8 mouse cellular contexts compared by ENCODE assay signal in the genomic region with DNA sequence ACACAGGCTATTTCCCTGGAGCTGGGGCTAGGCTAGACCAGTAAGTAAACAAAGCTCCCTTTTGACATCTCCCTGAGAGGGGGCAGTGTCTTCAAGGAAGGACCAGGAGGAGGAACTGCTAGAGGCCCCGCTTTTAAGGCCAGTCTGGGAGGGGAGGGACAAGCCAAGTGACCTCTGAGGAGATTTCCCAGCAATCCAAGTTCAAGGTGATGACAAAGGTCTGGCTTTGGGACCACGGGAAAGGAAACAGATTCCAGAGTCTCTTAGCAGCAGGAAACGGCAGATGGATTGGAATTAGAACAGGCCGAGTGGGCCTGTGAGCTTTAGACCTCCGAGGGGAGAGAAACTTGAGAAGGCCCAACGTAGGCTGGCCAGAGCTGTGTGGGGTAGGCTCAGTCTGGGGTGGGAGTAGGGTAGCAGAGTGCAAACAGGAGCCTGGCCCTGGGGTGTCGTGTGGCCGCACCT.
DNase-seq lines count a peak whose midpoint lies in the region; ATAC-seq and TF ChIP-seq lines count a peak whose summit lies in the region.

No protein-coding gene starts in this region.

- H3K4me1 ChIP-seq in heart, embryonic 11.5 days (ENCODE audit: control insufficient read depth, insufficient read depth, low read length), result peaks cover 19% of the 10 kb centered on the region
- H3K4me1 ChIP-seq in kidney, adult 2 months (ENCODE audit: control insufficient read depth, insufficient read depth, low read length), result no peaks in the 10 kb centered on the region

- WGBS in heart, embryonic 11.5 days (ENCODE audit: insufficient replicate concordance), result 12% methylated on average over 8 of the region's 8 CpGs
- WGBS in kidney, adult 2 months, result 34% methylated on average over 8 of the region's 8 CpGs

- no peak for TF ChIP-seq POLR2A in kidney, adult 2 months (IDR thresholded peaks at IDR 0.05; ENCODE audit: low read depth, low read length)

- no peak overlapping the region for H3K9ac ChIP-seq in heart, embryonic 11.5 days (ENCODE audit: low read depth, low read length)

- ATAC-seq in heart, embryonic 11.5 days (replicated peaks; ENCODE audit: insufficient number of reproducible peaks, low FRiP score, low TSS enrichment), result peak; percentile 76

- no peaks in the 10 kb centered on the region for H3K9me3 ChIP-seq in heart, embryonic 11.5 days (replicated peaks; ENCODE audit: control insufficient read depth, low read length)

- TF ChIP-seq CTCF in layer of hippocampus, adult 2 months (conservative IDR thresholded peaks at IDR 0.05), result no peak
- no peak for TF ChIP-seq CTCF in kidney, adult 2 months (conservative IDR thresholded peaks at IDR 0.05; ENCODE audit: insufficient read depth, insufficient read length, low read depth, low read length)

- H3K27ac ChIP-seq in layer of hippocampus, adult 2 months, result 0 out of 2 replicates have a peak overlapping the region, but pooled peaks have one; percentile 20
- H3K27ac ChIP-seq in heart, embryonic 11.5 days (ENCODE audit: low read depth, low read length), result peak overlapping the region; percentile 90
- H3K27ac ChIP-seq in kidney, adult 2 months (ENCODE audit: insufficient read depth, low read depth, low read length), result no peak overlapping the region

- DNase-seq in layer of hippocampus, adult 2 months (ENCODE audit: low spot score in 2 of 2), result no peak
- no peak for DNase-seq in layer of hippocampus, adult 9-11 months
- DNase-seq in kidney, adult 2 months, result peak; percentile 59
- peak; percentile 49 to 57 for DNase-seq in lung, postnatal 4 days
- DNase-seq in B cell, adult 2 months, result no peak
- no peak for DNase-seq in spleen, adult 18-20 months
- no peak for DNase-seq in adrenal gland, postnatal 25 days

- no peak overlapping the region for H3K4me2 ChIP-seq in heart, embryonic 11.5 days

- H3K27me3 ChIP-seq in heart, embryonic 11.5 days (ENCODE audit: control insufficient read depth, insufficient read depth, low read length), result no peaks in the 10 kb centered on the region
- H3K27me3 ChIP-seq in kidney, adult 2 months (replicated peaks; ENCODE audit: control insufficient read depth, insufficient read depth, low read length), result no peaks in the 10 kb centered on the region

- H3K4me3 ChIP-seq in layer of hippocampus, adult 2 months, result no peak overlapping the region
- H3K4me3 ChIP-seq in heart, embryonic 11.5 days (ENCODE audit: low read depth, low read length), result no peak overlapping the region
- H3K4me3 ChIP-seq in kidney, adult 2 months (ENCODE audit: insufficient read depth, low read depth, low read length), result no peak overlapping the region

- H3K36me3 ChIP-seq in heart, embryonic 11.5 days (ENCODE audit: control insufficient read depth, insufficient read depth, low read length), result no peaks in the 10 kb centered on the region
- no peaks in the 10 kb centered on the region for H3K36me3 ChIP-seq in kidney, adult 2 months (ENCODE audit: control insufficient read depth, insufficient read depth, low read length)

Comparison
In these comparisons a context has a peak if more than half of its experiments do, and no peak if none do; other contexts are left out.
1. DNase-seq: peak in kidney, adult 2 months (single experiment) and lung, postnatal 4 days (2 of 2); none in layer of hippocampus, adult 2 months (0 of 2), layer of hippocampus, adult 9-11 months (single experiment), B cell, adult 2 months (0 of 2), spleen, adult 18-20 months (0 of 2) and adrenal gland, postnatal 25 days (single experiment).